Mouse (Mus musculus) ovary, postnatal 14 days (tissue): ENCODE measurements around the gene Scgn.
A peak's percentile ranks its signal among the peaks of the same experiment; 100 is the strongest.

ENCODE experiments used
- DNase-seq: peaks from one replicate; pipeline ENCODE4 v3.0.0; 2022; ENCODE audit warnings: low spot score

Gene Scgn

DNA sequence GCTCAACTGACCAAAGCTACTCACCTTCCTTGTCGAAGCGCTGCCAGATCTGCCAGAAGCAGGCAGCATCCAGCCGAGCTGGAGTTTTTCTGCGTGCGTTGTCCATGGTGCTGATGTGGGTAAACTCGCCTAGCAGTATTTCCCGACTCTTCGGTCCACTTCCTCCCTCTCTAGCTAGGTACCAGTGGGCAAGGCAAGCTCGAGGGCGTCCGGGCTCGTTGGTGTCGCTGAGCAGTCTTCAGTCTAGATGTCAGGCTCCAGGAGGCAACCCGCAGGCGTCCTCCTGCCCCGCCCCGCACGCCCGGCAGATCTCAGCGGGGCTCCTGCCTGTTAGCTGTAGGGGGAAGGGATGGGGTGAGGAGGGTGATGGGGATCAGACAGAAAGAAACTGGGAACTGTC is at the start of gene Scgn:
TSS of gene Scgn (minus strand) at position 287 of the 400 bp plus-strand sequence.
- peak; percentile 59 for DNase-seq

DNA sequence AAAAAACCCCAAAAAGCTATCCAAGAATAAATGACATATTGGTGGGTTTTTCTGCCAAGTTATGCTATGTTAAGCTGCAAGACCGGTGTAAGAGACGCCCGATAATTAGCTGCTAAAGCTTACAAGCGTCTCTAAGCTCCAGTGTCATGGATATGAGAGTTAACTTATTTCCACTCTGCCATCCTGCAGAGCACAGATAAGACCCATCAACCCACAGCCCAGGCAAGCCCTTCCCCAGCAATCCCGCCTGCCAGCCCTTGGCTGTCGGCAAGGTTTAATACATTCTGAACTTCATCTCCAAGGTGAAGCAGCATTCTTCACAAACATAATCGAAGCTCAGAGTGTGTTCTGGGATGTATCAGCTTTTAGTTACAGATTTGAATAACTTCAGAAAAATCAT is 49.2 kb upstream of the Scgn start:
- DNase-seq = no peak

DNA sequence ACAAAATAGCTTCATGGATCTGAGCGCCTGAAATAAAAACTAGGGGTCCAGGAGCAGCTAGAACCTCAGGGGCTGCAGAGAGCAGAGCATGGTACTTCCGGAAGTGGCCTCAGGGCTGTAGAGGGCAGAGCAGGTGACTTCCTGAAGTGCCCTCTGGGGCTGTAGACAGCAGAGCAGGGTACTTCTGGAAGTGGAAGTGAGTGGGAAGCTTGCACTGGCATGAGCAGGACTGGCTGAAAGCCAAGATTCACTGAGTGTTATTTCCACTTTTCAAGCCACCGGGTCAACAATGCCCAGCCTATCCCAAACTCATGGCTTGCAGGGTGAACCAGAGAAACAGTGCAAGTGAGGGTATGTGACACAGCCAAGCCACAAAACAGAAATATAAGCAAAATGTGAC is 46.5 kb upstream of the Scgn start:
- no peak for DNase-seq

DNA sequence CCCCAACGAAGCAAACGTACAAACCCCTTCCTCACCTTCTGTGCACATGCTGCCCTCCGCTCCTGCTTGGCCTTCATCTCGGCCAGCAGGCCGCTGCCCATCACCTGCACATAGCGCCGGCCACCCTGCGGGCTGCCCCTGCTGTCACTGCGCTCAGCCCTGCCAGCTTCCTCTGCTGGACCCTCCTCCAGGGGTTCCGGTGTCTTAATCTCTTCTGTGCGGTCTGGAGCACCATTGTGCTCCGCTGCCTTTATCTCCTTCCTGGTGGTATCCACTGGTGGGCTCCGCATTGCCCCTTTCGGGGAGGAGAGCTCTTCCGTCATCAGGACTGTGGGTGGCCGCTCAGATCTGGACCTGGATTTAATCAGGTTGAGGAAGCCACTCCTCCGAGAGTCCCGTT is 45.1 kb upstream of the Scgn start:
- no peak for DNase-seq

DNA sequence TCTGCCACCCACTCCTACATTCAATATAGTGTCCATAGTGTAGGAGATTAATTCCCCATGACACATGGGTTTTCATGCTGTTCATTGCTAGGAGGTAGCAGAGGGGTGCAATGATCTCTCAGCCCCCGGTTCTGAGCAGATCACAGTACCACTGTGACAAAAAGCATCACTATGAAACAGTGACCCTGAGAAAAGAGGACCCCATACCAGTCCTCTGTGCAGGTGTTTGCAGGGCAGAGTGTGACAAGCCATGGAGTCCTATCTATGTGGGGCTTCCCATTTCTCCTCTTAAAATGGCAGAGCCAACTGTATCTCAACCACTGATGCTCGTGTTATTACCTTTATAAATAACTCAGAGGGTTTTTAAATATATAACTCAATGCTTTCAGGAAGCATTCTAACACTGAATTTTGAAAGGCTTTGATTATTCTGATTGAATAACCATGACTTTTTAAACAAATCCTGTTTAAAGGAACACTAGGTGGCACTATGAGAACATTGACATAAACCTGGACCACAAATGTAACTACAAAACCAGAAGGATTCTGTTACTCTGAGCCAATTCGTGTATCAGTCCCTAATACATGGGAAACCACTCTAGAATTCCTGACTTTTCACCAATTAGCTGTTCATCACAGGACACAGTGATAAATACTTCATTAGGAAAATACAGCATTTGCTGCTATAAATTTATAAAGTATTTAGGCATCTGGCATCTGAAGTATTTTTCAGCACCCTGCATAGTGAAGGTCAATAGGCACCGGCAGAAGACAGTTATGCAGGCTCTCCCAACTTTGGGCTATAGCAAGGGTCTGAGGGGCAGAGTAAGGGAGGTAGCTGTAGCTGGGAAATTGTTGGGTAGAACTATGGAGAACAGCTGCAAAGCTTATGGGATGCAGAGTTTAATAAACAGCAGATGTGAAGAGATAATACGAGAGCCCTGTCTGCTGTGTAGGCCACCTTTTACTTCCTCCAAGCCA is 36.5 kb upstream of the Scgn start:
- DNase-seq = no peak

DNA sequence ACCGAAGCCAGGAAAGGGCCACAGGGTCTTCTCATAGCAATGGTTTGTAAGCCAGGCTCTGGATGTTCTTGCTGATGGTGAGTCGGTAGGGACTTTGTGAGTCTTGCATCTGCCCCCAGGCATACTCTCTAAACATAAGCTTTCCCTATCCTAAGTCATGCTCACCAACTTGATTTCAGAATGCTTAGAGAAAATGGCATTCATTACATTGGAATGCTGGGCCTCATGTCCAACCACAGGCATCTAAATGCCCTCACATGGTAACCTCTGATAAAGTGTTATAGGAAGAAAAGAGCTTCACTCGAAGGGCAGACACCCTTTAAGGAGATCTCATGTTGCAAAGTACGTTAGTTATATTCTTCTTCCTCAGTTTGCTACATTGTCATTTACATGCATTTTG is 27.5 kb upstream of the Scgn start:
- no peak for DNase-seq

DNA sequence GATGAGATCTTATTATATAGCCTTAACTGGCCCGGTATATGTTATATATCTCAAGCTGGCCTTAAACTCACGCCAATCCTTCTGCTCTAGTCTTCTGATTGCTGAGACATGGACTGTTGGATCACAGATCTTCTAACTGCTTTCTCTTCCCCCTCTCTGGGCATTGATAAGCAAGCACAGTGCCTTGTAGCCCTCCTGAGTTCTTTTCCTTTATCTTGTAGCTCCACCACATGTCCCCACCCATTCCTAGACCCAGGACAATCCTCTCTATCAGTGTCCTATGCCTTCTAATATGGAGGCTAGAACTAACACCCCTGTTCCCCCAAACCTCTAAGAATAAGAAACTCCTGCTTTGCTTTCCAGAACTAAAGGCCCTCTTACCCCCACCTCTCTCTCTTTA is 14.5 kb upstream of the Scgn start:
- DNase-seq = no peak

DNA sequence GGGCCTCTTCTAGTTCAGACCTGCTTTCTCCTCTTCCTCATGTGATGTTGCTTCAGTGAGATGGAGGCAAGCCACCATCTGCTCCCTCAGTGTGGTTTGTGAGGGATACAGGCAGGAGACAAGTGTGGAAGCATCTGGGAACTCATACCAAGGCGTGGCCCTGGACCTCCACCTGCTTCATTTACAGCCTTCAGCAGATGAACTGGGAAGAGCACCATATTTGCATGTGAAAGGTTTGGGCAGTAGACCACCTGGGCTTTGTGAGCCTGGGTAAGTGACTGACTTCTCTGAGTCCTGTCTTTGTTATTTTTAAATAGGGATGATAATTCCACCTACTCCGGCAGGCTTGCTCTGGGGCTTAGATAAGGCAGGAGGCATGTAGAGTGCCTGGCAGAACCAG is 10.8 kb upstream of the Scgn start:
- no peak for DNase-seq

DNA sequence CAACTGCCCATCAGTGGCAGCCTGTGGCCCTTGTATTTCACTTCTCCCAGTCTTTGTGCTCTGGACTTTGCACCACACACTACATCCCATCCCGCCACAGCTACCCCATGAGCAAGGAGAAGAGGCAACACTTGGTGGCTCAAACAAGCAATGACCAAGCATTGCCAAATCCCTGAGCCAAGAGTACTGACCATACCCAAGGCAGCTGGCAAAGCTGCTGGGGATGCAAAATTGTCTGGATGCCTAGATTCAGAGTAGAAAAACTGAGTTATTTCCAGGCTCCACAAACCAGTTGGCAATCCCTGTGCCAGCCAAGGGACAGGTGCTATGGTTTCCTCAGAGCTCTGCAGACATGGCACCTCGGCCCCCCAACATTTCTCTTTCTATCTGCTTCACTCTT is 10.1 kb upstream of the Scgn start:
- no peak for DNase-seq

DNA sequence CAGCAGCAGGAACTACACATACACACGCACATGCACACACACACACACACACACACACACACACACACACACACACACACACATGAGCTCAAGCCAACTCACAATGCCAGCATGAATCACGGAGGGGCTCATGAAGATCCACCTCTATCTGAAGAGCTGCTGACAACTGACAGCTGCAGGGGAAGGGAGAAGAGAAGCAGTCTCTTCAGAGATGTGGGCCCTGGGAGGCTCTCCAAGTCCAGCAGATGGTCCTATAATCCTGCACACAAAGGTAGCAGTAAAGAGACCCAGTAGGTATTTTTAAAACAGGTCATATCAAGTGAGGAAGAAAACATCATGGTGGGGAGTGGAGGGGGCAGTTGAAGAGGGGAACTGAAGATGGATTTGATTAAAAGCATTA is 7.8 kb upstream of the Scgn start:
- DNase-seq = no peak

DNA sequence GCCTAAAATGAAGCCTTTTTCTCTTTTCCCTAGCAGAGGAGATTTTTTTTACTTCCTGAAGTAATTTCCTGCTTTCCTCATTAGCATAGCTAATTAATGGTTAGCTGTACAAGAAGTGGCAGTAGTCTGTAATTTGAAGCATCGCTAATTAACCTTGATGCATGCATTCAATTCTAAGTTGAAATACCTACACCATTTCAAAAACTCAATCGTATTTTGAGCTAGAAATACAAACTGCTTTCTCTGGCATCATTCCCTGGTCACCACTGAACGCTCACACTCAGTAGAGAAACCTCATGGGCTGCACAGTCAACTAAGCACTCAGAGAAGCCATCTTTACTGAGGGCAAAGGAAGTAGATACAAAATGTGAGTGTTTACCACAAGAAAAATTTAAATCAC is 3.7 kb upstream of the Scgn start:
- no peak for DNase-seq

DNA sequence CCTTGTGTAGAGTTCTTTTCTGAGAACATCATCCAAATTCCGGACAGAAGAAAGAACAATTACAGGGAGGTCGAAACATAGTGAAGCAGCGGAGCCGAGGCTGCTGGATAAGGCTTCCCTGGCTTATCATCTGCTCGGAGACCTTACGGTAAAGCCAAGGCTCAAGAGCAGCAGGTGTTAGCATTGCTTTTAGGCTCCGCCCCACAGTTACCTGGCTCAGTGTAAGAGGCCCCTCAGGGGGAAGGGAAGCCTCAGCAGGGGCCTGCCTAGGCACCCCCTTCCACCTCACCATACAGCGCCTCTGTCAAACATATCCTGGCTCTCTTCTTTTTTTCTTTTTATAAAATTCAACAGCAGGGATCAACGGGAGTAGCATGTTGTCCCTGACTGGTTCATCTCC is 3.0 kb upstream of the Scgn start:
- no peak for DNase-seq

DNA sequence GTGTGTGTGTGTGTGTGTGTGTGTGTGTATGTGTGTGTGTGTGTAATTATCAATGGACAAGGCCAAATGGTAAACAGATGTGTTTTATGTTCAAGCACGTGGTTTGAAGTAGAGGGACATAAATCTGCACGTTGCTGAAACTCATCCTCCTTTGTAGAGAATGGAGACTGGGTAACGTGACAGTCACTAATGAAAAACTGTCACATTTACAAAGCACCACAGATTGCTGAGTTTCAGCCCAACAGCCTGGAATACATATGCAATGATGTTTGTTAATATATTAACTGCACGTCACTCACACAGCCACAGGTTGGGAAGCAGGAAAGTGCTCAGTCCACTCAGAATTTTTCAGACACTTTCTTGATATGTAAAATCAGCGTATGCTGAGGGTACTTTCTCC is 563 bp downstream of the Scgn start:
- no peak for DNase-seq

DNA sequence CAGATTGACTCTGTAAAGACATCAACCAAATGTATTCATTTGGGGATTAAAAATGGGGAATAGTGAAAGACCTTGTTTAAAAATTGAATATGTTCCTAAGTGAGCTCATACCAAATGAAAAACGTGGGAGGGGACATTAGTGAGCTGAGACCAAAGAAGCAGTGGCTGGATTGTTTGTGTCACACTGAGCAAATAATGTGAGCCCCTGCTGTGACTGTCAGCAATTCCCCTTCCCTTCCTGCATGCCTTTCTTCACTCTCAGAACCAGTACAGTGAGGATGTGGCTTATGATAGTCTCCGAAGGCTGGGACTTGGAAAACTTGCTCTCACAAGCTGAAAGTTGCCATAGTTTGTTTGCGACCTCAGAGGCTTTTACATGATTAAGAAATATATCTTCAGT is 5.9 kb downstream of the Scgn start:
- DNase-seq = no peak

DNA sequence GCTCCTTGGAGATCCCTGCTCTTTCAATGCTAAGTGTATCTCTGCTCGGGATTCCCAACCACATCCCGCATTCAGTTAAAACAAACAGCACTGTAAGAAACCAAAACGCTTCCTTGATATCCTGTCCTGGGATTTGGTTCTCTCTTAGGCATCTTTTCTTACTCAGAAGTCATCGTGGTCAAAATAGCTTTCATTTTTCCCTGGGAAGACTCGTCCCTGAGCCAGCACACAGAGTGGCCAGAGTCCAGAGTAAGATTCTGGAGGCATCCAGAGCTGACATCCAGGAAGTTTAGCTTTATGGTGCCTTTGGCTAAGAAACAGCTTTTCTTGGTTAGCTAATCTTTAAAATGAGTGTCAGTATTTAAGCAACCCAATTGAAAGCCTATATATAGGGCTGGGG is 18.7 kb downstream of the Scgn start:
- DNase-seq = no peak

DNA sequence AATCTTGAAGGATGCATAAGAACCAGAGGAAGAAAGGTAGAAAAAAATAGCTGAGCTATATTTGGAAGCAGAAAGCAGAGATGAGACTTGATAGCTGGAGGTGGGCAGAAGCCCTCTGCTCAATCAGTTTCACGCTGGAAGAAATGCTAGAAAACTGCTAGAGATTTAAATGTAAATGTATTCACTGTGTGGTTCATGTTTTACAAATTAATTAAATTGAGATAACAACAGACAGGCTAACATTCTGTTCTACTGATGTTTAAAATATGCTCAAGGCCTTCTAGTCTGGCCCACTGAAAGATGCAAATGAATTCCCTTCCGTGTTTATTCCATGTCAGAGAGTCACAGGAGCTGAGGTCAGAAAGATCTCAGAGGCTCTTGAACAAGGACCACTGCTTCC is 19.1 kb downstream of the Scgn start:
- DNase-seq = no peak

DNA sequence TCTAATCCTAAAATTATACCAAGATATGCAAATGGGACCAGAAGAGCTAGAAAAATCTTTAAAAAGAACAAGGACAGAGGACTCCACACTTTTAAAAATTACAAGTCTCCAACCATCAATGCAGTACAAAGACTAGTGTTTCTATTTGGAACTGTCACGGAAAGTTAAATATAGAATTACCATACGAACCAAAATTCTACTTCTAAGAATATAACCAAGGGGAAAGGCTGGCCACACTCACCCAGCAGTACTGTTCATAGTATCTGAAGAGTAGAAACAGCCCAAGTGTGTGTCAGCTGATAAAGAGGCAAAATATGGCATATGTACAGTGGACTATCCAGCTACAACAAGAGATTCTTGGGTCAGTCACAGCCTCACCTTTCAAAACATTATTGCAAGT is 26.1 kb downstream of the Scgn start:
- no peak for DNase-seq

DNA sequence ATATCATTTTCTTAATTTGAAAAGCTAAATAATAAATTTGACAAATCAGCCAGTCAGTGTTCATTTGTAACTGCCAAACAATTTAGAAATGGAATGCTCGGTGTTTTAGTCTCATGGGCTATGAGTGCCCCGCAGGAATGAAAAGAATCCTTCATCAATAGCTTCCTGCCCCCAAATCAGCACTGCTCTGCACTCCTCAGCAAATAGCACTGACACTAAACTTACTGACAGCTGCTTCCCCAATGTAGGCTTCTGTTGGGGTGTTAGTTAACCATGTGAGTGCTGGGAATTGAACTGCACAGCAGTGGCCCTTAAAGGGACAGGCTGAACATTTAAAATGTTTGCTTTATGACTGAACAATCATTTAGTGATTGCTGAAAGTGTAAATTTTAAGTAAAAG is 31.2 kb downstream of the Scgn start:
- DNase-seq = no peak

DNA sequence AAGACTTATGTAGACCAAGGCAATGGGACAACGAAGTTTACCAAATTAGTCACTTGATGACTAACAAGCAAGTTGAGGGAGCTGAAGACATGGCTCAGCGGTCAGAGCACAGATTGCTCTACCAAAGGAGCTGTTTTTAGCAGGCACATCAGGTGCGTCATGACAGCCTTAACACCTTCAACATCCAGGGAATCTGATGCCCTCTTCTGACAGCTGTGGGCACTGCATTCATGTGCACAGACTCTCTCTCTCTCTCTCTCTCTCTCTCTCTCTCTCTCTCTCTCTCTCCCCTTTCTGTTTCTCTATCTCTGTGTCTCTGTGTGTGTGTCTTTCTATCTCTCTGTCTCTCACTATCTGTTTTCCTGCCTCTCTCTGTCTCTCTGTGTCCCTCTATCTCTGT is 40.1 kb downstream of the Scgn start:
- no peak for DNase-seq

DNA sequence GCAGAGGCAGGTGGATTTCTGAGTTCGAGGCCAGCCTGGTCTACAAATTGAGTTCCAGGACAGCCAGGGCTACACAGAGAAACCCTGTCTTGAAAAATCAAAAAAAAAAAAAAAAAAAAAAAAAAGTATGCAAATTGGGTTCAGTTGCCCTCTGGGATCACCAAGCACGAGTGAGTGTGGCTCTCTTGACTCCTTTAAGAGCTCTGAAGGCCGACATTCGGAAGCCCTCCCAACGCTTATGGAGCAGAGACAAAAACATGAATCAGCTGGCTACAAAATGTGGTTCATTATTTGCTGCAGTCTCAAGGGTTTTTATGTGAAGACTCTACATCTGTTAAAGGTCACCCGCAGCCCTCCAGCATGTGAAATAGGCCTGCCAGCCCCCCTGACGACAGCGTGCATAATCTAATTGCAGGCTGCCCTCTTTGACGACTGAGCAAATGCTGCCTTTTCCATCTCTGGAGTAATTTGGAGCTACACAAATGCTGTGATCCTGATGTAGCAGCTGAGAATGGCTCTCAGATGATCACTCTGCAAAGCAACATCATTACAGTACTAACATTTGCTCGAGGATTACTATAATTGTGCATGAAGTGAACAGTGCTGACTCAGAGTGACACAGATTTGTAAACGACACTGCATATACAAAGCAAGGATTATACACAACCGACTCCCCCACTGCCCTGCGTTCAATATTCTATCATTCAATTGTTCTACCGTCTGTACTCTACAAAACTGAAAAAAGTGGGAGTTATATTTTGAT is 41.3 kb downstream of the Scgn start:
- DNase-seq = no peak

DNA sequence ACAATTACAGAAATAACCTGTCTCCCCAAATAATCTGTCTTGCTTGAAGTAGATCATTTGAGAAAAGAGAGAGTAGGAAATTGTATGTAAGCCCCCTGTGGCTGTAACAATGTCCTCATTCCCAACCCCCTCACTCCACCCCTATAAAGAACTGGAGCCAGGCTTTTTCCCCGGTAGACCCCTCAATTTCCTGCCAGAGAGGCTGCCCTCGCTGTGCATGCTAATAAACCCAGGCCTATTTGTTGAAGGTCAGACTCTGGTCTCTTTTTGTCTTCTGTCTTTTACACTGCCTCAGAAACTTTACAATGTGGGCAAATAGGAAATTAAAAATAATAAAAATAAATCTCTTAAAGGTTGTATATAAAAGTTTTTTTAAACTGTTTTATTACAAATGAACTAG is 44.8 kb downstream of the Scgn start:
- no peak for DNase-seq

DNA sequence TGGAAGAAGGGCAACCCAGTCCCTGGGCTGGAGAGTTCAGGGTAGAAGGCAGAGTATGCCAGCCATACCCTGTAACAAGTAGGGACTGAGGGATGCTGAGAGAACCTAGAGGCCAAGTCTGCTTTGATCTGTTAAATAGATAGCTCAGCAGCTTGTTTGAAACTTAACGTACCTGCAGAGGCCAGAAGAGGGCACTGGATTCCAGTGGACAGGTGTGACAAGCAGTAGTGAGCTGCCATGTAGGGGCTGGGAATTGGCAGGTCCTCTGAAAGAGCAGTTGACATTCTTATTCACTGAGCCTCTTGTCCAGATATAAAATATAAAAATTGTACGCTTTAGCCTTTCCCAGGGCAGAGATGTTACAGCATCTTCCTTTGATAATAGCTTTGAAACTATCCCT is 48.2 kb downstream of the Scgn start:
- no peak for DNase-seq

DNA sequence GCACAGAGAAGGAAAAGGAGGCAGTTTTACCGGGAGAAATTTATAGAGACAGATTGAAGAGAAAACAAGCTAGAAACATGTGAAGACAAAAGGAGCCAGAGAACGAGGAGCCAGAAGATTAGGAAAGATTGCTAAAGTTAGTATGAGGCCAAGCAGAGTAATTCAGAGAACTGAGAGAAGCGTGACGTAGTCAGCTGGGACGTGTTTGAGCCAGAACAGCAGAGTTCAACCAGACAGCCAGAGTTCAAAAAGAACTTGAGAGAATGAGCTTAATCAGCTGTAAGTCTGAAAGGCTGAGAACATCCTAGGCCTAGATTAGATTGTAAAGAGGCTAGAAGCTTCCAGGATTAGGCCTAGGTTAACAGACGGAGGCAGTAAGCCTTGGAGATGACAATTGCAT is 50.7 kb downstream of the Scgn start:
- no peak for DNase-seq
